Mouse (Mus musculus): ENCODE results near the gene Mfap1a.

- no peak for TF ChIP-seq CTCF (IDR thresholded peaks at IDR 0.05; ENCODE audit: insufficient read depth, low read length)
- TF ChIP-seq POLR2A (IDR thresholded peaks at IDR 0.05; ENCODE audit: borderline replicate concordance, extremely low read depth, low read depth, low read length), result no peak
Observed at GRCm38 (mm10) chr2:121449545-121450011, 56.9 kb downstream of the Mfap1a start.
